Mouse (Mus musculus): ENCODE data around the gene Cdk9. TPM values are rescaled to one million over a fixed set of nuclear protein-coding genes. Genes with fewer than 3 reads are reported as not detected.

Gene Cdk9
- total RNA-seq (2022), result 100 to 1,000 TPM in 1 of 4 experiments, 10 to 100 TPM in 3; 80.8 to 110 (median 92.1) TPM

- DNase-seq, result peak; percentile 86
Observed at GRCm38 (mm10) chr2:32712934-32713817, at the start of gene Cdk9. Gene Cdk9, minus strand, starts transcription at chr2:32713076.

GRCm38 (mm10) chr2:32761859-32762258 lies 49.0 kb upstream of the Cdk9 start:
- DNase-seq, result no peak

- DNase-seq, result no peak
Observed at GRCm38 (mm10) chr2:32761361-32761760, 48.5 kb upstream of the Cdk9 start.

- no peak for DNase-seq
Observed at GRCm38 (mm10) chr2:32759001-32759400, 46.1 kb upstream of the Cdk9 start.

- no peak for DNase-seq
Observed at GRCm38 (mm10) chr2:32758503-32758902, 45.6 kb upstream of the Cdk9 start.

- peak; percentile 96 for DNase-seq
Observed at GRCm38 (mm10) chr2:32757056-32757845, 44.4 kb upstream of the Cdk9 start, which contains the start of gene Tor2a. Gene Tor2a, plus strand, starts transcription at chr2:32757234.

GRCm38 (mm10) chr2:32756674-32757055 lies 43.8 kb upstream of the Cdk9 start:
- DNase-seq, result no peak

- DNase-seq, result no peak
Observed at GRCm38 (mm10) chr2:32752181-32752580, 39.3 kb upstream of the Cdk9 start.

GRCm38 (mm10) chr2:32751665-32752033 lies 38.8 kb upstream of the Cdk9 start:
- DNase-seq, result no peak

GRCm38 (mm10) chr2:32750887-32751664 lies 38.2 kb upstream of the Cdk9 start:
- peak; percentile 70 for DNase-seq

- DNase-seq, result no peak
Observed at GRCm38 (mm10) chr2:32750199-32750598, 37.3 kb upstream of the Cdk9 start.

GRCm38 (mm10) chr2:32749082-32749481 lies 36.2 kb upstream of the Cdk9 start:
- no peak for DNase-seq

- DNase-seq, result no peak
Observed at GRCm38 (mm10) chr2:32744272-32744982, 31.6 kb upstream of the Cdk9 start.

- DNase-seq, result no peak
Observed at GRCm38 (mm10) chr2:32742173-32742531, 29.3 kb upstream of the Cdk9 start.

- DNase-seq, result no peak
Observed at GRCm38 (mm10) chr2:32741273-32742172, 28.6 kb upstream of the Cdk9 start.

- DNase-seq, result no peak
Observed at GRCm38 (mm10) chr2:32740916-32741272, 28.0 kb upstream of the Cdk9 start, which contains the start of gene 6330409D20Rik. Gene 6330409D20Rik, minus strand, starts transcription at chr2:32741016.

- DNase-seq, result no peak
Observed at GRCm38 (mm10) chr2:32739311-32739710, 26.4 kb upstream of the Cdk9 start.

GRCm38 (mm10) chr2:32737008-32737407 lies 24.1 kb upstream of the Cdk9 start:
- no peak for DNase-seq

GRCm38 (mm10) chr2:32736306-32736829 lies 23.5 kb upstream of the Cdk9 start:
- DNase-seq, result no peak

- no peak for DNase-seq
Observed at GRCm38 (mm10) chr2:32734933-32735332, 22.1 kb upstream of the Cdk9 start.

- DNase-seq, result no peak
Observed at GRCm38 (mm10) chr2:32734480-32734879, 21.6 kb upstream of the Cdk9 start.
